Mouse (Mus musculus) left cerebral cortex, adult 9 months (tissue): Measurements from ENCODE around the gene Ccdc13.

Experiments used
- DNase-seq, 2 experiments: peaks; one replicate each; pipeline ENCODE4 v3.0.0; 2022; ENCODE audit warnings: low spot score in 2 of 2

Gene Ccdc13

GRCm38 (mm10) chr9:121760271-121761090 lies 78.8 kb downstream of the Ccdc13 start:
- peak in 1 of 2 experiments; percentile 46 for DNase-seq

DNA sequence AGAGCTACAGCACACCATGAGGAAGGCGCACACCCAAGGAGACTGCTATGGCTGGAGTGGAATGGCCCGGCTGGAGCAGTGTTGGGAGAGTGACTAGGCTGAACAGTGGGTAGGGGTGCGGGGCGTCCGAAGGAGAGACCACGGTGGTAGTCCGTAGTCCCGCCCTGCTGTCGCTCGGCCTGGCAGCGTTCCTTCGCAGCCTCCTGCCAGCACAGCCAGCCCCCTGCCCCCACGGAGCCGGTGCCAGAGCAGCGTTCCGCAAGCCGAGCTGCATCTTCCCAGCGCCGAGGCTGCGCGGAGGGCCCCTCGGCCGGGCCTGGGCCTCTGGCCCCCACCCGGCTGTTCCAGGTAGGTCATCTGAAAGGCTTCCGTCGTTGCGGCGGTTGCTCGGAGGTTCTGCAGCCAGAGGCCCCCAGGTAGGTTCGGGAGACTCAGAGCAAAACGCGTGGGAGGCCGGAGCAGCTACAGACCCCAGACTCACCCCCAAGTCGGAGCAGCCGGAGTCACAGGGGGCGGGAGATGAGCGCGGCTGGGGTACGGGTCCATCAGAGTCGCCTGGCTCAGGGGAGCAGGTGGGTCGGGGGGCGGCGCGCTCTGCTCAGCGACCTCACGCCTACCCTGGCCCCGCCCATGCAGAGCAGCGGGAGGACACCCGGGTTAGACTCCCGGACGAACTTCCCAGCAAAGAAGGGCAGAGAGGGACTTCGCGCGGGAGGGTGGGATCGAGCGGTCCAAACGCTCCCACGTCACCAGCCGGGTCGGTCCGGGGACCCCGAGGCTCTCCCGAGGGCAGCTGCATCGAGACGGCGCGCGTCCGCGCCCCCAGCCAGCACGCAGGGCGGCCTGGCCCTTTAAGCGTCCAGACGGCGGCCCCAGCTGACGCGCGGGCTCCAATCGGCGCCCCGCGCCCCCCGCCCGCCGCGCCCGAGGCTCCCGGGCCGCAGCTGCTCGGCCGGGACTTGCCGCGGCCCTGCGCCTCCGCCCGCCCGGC lies 79.9 kb downstream of the Ccdc13 start, which contains the start of gene Zfp651:
Gene Zfp651 (plus strand): TSS at position 240 of the 991 bp plus-strand sequence.
- peak in 1 of 2 experiments; percentile 76 for DNase-seq

- no peak for DNase-seq
Measured at GRCm38 (mm10) chr9:121757835-121758814, 81.1 kb downstream of the Ccdc13 start.

DNA sequence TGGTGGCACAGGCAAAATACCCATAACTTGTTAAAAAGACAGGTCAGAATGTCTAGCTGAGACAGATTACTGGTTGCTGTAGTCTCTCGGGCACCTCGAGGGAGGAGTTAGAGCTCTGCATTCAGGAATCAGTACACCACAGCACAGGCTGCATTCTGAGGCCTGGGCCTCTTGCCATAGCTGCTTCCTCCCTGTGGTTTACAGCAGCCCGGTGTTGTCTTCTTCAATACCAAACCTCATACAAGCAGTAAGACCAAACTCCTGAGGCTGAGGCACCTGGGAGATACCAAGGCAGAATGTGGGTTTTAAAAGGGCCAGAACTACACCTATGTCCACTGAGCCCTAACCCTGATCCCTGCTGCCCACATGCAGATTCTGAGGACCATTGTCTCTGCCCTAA lies 81.8 kb downstream of the Ccdc13 start:
- no peak for DNase-seq

DNA sequence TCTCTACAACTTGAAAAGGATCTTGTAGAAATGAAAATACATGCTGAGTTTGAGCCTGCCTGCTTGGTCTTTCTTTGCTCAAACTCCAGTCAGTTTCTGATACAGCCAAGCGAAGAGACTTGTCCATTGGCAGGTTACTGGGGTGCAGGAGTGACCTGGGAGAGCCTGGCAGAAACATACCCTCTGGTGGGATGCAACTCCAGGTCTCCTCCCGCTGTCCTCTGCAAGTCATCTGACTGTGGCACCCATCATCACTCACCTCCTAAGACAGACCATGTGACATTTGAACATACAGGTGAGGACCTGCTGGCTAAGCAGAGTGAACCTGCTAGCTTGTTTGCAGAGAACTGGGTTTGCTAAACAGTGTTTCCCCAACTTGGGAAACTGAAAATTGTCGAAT lies 82.5 kb downstream of the Ccdc13 start:
- no peak for DNase-seq

DNA sequence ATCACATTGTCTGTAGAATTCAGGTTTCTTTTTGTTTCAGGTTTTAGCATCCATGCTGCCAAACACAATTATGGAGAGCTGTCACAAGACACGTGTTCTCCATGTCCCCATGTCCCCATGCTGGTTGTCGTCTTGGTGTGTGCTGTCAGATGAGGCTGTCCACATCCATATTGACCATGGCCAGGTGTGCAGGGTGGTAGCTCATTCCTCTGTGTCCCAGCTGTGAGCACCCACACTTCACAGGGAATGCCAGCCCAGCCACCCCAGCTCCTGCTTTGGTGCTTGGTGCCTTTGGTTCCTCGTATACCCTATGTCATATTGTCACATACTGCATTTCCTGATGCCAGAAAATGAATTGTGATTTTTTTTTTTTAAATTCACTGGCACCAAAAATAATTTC lies 84.6 kb downstream of the Ccdc13 start:
- DNase-seq = no peak

GRCm38 (mm10) chr9:121752774-121753173 lies 86.5 kb downstream of the Ccdc13 start:
- DNase-seq = peak in 1 of 2 experiments; percentile 65
